Mouse (Mus musculus) embryonic fibroblast, embryonic 13.5 days (primary cell): ENCODE measurements around the gene Mlh3.

Source experiments
- CTCF ChIP-seq: IDR thresholded peaks from 2 replicates; pipeline ENCODE4 v1.5.1; 2011; ENCODE audit warnings: mild to moderate bottlenecking, control low read depth, low read length, moderate library complexity, borderline replicate concordance; ENCODE audit not compliant: insufficient read depth
- POLR2A ChIP-seq: IDR thresholded peaks from 2 replicates; pipeline ENCODE4 v1.6.1; 2011; ENCODE audit warnings: low read depth, mild to moderate bottlenecking, control low read depth, low read length, moderate library complexity

DNA sequence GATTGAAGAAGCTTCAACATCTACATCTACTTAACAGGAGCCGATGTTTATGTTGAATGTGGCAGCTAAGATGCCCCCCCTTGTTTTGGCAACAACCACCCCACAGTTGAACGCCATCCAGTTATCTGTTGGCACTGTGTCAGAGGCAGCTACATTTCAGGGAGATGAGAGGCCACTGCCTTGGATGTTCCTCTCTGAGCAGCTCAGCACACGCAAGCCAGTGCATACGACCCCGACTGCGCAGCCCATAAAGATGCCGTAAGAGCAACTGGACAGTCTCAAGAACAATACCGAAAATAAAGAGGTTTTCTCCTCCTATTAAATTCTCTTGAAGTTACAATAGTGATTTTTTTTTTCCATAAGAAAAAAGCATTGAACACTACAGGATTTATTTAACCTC is 5.9 kb downstream of the Mlh3 start:
- TF ChIP-seq CTCF (no peak), POLR2A (no peak)
